1 mouse cellular context compared by ENCODE assay signal in the genomic region with DNA sequence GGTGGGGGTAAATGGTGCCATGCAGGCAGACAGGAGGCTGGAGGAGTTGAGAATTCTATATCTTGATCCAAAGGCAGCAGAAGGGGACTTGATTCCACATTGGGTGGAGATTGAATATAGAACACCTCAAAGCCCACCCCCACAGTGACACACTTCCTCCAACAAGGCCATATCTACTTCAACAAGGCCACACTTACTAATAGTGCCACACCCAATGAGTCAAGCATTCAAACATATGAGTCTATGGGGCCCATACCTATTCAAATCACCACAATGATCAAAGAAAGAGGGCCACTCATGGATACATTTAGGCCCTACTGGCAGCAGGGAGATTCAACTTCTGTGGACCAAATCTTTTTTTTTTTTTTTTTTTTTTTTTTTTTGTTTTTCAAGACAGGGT.
TF ChIP-seq lines count a peak whose summit lies in the region.

No protein-coding gene starts in this region.

TF ChIP-seq in MEL, 35 proteins besides CTCF, POLR2A, EP300 and RAD21 (continued from another document):
- no peak for TF ChIP-seq MAFK (IDR thresholded peaks at IDR 0.05; ENCODE audit: borderline replicate concordance, low read depth, low read length)
- TF ChIP-seq POLR2AphosphoS2 (IDR thresholded peaks at IDR 0.05; ENCODE audit: low read length): no peak
- no peak for TF ChIP-seq ZMIZ1 (IDR thresholded peaks at IDR 0.05; ENCODE audit: low read depth, low read length)
- TF ChIP-seq HCFC1 (IDR thresholded peaks at IDR 0.05; ENCODE audit: low read depth, low read length): no peak
- TF ChIP-seq TCF12 (IDR thresholded peaks at IDR 0.05; ENCODE audit: low read depth, low read length): no peak
- TF ChIP-seq GATA1 (IDR thresholded peaks at IDR 0.05; ENCODE audit: low read depth, low read length): no peak
- no peak for TF ChIP-seq MEF2A (IDR thresholded peaks at IDR 0.05; ENCODE audit: extremely low read depth, insufficient replicate concordance, low read depth, low read length, poor library complexity, severe bottlenecking)
- no peak for TF ChIP-seq UBTF (IDR thresholded peaks at IDR 0.05; ENCODE audit: borderline replicate concordance, insufficient read depth, low read depth, low read length)
- TF ChIP-seq KAT2A (conservative IDR thresholded peaks at IDR 0.05; ENCODE audit: low read depth, low read length): no peak
- no peak for TF ChIP-seq RCOR1 (IDR thresholded peaks at IDR 0.05; ENCODE audit: low read depth, low read length)
- no peak for TF ChIP-seq ZC3H11A (IDR thresholded peaks at IDR 0.05; ENCODE audit: low read depth, low read length)
